Mouse (Mus musculus) inflammation-experienced regulatory T-cells, adult 6 months (primary cell): Measurements from ENCODE around the gene Sf3b3. TPM values are rescaled to one million over a fixed set of nuclear protein-coding genes. Genes with fewer than 3 reads are reported as not detected.

Experiments
- ATAC-seq: one replicate; pipeline ENCODE4 v1.8.0; 2017
- polyA plus RNA-seq, 3 experiments: library from polyadenylated mRNA; unstranded; fragments of 100-300 nt; shearing (Covaris generic); gene quantifications; one replicate each; pipeline ENCODE4 v1.2.1; 2017

The Sf3b3 gene
- polyA plus RNA-seq, 3 experiments from 2014 or later: 80.5 to 101 (median 90.8) TPM

DNA sequence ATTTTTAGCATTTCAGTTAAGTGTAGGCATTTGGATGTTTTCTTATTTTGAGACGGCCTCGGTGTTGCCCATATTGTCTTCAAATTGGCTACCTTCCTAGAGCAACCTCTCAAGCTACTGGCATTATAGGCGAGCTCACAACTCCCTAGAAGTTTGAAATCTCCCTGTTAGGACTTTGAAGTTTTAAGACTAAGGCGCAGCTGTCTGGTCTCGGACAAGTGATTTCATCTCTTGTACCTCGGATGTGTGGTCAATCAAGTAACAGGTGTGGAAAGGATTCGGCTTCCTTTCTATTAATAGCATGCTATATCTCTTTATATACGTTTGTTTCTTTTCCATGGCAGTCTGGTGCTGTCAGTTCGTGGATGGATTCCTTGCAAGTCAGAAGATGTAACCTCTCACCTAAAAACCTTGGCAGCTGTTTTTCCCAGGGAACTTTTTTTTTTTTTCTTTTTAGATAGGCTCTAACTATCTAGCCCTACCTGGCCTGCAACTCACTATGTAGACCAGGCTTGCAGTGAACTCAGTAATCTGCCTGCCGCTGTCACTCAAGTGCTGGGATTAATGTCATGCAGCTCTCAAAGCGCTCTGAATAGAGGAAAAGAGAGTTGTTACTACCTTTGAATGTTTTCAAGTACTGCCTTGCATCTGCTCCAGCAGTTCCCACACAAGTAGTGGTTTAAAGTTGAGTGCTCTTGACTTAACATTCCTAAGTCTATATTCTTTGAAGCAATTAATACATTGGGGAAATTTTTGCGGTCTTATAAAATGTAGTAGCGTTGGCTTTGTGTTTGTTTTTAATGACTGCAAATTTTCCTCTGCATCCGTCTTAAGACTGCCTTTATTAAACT is 1.3 kb upstream of the Sf3b3 start:
- no peak for ATAC-seq

GRCm38 (mm10) chr8:110847171-110847549 is 573 bp upstream of the Sf3b3 start:
- peak; percentile 8 for ATAC-seq

DNA sequence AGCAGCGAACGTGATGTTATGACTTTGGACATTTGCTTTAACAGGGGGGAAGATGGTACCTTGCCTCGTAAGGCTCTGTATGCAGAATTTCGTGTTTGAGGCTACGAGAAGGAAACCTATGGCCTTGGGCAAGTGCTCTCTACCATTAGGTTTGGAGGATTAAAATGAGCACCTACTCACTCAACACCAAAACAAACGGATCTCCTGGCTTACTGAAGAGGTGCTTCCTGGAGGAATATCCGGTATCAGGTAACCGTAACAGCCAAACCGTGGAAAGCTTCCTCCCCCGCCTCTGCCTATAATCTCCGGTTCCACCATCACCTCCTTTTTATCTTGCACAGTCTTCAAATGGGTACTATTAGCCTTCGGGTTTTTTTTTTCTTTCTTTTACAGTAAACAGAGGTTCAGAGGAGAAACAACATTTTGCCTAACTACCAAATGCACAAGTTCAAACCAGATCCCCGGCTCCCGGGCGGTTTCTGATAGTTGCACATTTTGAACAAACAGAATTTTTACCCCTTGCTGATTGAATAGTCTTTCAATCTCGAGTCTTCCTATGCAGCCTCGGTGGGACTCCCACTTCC is 674 bp downstream of the Sf3b3 start:
- ATAC-seq: peak; percentile 25

DNA sequence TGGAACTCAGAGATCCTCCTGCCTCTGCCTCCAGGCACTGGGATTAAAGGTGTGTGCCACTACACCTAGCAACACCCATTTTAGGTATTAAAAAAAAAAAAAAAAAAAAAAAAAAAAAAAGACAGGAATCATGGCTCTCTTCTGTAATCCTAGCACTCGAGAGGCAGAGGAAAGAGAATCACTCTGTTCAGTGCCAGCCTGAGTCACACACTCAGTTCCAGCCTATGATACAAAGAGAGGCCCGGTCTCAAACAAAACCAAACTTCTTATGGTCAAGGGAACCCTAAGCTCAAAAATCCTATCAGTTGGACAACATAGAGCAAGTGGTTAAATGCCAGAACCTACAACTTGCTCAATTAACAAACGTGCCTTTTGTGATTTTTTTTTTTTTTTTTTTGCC is 1.6 kb downstream of the Sf3b3 start:
- ATAC-seq: no peak

GRCm38 (mm10) chr8:110843207-110843606 is 3.4 kb downstream of the Sf3b3 start:
- no peak for ATAC-seq

DNA sequence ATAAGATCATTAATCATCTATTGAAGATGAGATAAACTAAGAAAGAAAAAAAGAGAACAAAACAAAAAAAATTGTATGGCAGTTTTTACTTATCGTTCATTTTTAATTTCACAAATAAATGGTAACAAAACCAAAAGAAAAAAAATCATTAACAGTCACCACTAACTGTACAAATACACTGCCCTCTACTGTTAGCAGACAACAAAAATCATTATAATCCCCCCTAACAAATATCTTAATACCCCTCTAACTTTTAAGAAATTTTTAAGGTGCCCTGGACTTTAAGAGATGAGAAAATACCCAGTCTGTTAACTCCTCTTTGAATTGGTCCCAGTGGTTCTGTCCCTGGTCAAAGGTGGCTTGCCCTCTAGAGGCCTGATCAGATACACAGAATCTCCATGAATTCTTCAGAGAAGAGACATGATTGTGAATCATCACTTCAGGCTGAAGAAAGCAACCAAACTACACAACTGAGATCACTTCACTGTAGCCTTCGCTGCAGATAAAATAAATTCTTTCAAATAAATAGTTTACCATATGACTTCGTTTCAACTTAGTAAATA is 4.5 kb downstream of the Sf3b3 start:
- ATAC-seq: no peak

DNA sequence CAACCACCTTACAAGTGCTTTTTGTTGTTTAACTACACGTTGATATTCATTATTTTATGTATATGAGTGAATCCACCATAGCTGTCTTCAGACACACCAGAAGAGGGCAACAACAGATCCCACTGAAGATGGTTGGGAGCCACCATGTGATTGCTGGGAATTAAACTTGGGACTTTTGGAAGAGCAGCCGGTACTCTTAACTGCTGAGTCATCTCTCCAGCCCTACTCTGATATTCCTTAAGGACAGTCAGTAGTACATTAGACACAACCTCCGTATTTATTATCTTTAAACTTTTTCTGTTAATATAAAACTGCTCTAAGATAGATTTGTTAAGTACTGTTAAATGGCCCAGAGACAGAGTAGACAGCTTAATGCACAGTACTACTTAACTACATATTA is 14.6 kb downstream of the Sf3b3 start:
- no peak for ATAC-seq

- ATAC-seq: no peak
These were observed 18.1 kb downstream of the Sf3b3 start for GRCm38 (mm10) chr8:110828511-110828910.

DNA sequence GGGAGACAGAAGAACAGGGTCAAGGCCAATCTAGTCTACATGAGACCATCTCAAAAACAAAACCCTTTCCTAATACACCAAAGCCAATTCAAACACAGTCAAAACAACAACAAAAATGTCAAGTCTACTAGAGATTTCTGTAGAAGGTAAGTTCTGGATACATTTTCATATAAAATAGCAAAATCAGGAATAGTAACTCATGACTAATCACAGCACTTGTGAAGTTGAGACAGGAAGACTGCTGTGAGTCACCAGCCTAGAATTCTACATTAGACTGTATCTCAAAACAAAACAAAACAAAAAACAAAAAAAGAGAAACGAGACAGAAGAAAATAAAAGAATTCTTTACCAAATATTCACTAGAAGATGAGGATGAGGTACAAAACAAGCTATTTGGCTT is 21.7 kb downstream of the Sf3b3 start:
- no peak for ATAC-seq

- no peak for ATAC-seq
These were observed 24.6 kb downstream of the Sf3b3 start for GRCm38 (mm10) chr8:110821960-110822359.

DNA sequence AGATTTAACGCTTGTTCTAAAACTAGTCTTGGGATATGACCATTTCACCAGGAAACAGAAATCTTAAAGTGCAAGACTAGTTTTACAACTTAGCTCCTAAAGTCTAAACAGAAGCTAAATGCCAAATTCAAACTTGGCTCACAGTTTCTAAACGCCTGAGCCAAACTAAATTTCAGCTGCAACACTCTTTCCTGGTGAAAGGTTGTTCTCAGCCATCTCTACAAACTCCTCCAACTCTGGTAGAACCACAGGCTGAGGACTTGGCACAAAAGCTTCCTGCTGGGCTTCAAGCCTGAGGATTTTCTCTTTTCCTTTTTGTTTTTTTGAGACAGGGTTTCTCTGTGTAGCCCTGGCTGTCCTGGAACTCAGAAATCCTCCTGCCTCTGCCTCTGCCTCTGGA is 26.3 kb downstream of the Sf3b3 start:
- no peak for ATAC-seq

GRCm38 (mm10) chr8:110818593-110818992 is 28.0 kb downstream of the Sf3b3 start:
- no peak for ATAC-seq

DNA sequence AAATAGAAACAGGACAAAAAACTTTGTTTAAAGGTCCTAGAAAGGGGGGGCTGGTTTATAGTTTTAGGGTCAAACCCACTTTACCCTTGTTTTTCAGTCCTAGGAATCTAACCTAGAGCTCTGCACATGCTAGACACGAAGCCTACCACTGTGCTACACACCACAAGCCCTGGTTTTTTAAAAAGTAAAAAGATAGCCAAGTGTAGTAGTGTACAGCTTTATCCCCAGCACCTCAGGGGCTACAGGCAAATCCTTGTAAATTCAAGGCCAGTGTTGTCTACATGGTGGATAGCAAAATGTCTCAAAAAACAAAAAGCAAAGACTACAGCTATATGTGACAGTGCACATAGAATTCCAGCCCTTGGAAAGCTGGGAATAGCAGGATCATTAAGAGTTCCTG is 29.6 kb downstream of the Sf3b3 start:
- ATAC-seq: no peak

DNA sequence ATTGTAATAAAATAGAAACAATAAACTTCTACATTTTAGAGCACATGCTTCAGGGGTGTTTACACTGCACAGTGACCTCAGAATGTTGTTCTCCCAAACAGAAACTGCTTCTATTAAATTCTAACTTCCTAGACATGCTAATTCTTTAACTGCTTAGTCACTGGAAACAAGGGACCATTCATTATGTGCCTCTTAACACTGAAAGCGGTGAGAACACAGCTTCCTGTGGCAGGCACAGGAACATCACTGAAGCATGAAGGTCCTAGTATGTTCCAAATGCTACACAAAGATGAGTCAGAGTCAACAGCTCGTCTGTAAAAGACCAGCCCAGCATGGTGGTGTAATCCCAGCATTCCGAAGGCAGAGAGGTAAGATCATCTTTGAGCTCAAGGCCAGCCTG is 31.3 kb downstream of the Sf3b3 start:
- no peak for ATAC-seq

DNA sequence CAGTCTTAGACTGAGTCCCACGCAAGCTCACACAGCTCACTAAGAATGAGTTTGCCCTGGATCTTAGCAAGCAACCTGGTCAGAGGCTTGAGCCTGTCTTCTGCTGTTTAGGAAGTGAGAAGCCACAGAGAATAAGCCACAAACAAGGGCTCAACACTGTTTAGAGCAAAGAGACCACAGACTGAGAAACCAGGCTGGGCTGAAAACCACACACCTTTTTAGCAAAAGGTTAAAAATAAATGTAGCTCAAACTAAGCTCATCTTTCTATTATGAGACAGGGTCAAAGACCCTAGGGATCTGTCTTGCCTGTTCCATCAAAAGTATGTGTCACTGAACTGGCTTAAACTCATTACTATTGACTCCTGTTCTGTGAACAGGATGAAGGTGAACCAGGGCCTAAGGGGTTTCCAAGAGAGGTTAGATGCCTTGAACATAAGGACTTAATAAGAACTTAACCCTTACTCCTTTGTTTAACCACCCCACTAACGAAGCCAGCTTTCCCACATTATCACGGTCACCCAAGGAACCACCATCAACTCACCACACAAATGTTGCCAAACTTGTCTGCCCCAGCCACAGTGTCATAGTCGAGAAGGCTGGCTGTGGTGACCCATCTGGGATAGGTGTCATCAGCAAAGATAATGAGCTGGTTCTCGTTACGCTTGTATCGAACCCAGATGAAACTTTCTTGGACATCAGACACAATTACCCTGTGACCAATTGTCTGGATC is 33.3 kb downstream of the Sf3b3 start:
- ATAC-seq: no peak

- no peak for ATAC-seq
These were observed 34.1 kb downstream of the Sf3b3 start for GRCm38 (mm10) chr8:110812349-110813080.

DNA sequence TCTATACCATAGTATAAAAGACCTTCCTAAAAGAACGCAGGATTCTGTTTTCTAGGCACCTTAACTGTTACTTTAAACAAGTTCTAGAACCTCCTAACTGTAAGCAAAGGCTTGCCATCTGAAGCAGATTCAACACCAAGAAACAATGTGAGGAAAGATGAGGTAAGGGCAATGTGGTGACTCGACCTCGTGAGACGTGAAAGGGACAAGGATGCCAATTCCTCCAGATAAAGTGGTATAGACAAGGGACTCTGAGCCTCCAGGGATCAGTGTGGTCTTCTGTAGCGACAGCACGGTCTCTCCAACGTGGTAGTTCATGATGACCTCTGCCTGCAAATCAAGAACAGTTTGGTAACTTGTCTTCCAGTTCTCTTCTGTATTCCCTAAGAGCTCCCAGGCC is 34.8 kb downstream of the Sf3b3 start:
- no peak for ATAC-seq

DNA sequence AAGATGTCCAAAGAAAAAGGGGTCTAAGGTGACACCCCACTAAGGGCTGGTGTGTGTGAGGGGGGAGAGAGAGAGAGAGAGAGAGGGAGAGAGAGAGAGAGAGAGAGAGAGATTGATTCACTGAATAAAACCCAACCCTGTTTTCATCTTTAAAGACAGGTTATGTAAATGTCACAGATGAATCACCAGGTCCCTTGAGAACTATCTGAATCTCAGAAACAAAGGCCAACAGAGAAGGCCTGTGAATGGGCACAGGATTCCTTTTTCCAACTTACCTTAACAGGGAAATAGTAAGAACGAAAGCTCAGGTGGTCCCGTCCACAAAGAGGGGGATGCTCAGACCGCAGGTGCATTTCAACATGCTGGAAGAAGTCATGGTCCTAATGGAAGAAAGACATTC is 35.5 kb downstream of the Sf3b3 start:
- ATAC-seq: no peak

DNA sequence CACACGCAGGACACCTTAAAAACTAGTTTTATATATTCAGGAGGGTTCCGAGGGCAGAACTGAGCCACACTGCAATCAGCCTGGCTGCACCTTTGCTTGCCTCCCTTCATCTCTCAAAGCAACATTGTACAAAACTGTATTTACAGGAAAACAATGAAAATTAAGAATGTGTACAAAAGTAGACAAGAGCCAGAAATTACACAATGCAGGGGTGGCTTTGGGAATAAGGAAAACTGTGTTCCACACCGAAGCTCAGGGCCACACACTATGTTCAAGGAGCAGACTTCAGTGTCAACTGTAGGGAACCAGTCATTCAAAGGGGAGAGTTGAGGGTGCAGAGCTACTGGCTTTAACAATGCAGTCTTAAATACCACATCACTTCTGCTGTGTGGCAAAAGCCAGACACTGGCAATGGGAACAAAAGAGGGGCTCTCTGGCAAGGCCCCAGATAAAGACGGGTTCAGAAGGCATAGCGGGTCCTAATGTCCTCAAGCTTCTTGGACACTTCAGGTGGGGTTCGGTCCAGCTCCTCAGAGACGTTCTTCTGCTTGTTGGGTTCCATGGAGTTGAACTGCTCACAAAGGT is 36.0 kb downstream of the Sf3b3 start:
- no peak for ATAC-seq

DNA sequence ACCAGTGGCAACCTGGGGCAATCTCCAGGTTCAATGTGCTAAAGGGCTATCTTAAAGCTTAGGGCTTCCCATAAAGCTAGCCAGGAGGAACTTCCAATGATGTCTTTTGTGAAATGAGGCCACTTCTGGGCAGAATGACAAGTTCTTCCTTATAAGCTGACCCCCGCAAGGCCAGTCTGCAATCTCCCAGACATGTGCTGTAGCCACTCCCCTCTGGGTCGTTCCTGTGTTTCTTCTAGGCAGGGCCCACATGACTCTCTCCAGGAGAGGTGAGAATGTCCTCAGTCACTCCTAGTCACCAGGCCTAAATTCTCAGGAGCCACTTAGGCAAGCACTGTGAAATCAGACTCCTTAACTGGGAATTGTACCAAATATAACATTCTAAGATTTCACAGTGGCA is 36.8 kb downstream of the Sf3b3 start:
- ATAC-seq: no peak

DNA sequence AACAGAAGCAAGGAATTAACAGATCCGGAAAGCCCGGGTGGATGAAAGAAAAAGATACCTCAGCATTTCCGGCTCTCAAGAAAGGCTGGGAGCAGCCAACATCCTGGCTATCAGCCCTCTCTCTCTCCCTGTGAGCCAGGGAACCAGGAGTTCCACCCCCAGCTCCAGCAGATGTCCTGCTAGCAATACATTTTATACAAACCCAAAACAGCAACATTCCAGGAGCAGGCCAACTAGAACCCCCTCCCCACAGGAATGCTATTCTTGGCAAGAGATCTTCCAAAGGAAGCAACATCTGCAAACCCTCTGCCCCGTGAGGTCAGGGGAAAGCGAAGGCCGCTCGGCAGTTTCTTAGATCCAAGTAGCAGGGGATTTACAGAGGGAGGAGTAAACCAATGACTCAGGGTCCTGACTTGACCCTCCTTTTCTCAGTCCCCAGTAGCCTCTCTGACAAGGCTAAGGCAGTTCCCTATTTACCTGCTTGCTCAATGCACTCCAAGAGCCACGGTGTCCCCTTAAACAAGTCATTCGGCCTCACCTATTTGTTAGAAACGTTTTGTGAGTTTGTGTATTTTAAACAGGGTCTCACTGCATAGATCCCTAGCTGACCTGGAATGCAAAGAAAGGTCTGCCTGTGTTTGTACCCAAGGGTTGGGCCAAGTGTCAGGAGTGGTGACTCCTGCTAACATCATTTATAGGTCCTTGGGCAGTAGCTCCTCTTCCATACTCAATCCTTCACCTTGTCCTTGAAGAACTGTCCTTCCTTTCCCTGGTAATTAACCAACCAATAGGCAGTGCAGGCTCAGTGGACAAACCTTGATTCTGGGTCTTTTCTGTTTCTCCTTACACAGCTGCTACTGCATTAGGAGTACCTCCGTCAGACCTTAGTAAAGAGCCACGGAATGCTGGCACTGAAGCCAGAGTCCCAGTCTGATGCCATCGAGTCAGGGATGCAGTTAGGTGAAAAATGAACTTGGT is 37.8 kb downstream of the Sf3b3 start:
- no peak for ATAC-seq
